Mouse (Mus musculus): ENCODE results near the gene Dhx35. TPM values are rescaled to one million over a fixed set of nuclear protein-coding genes. Genes with fewer than 3 reads are reported as not detected.

The Dhx35 gene
- polyA plus RNA-seq, 1 experiment from 2014 or later, result 22.0 TPM

DNA sequence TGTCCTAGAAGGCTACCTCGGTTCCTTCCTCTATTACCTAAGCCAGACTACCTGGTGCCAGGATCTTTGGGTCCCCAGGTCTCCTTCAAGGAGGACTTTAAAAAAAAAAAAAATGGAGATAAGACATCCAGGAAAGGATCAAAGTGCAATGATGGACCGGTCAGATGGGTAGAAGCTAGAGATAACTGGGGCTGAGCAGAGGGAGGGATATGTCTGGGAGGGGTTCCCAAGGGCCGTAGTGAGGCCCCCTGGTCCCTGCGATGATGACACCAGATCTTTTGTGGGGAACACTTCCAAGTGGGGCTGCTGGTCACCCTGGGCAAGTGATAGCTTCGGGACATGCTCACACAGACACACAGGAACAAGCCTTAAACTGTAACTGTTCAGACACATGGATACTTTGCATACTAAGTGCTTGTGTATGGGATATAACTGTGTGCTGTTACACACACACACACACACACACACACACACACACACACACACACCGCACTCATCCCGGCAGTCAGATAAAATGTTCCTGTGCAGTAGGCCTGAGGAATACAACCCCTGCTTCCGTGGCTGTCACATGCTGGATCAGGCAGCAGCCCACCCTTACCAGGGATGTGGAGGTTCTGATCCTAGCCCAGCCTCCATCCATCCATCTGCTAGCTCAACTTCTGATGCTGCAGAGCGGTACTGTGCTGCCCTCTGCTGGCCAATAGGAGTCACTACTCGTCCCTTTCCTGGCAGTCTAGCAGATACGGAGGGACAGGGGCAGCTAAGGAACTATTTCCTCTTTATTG lies 68.9 kb downstream of the Dhx35 start:
- H3K27ac ChIP-seq, result no peak overlapping the region
- H3K9me3 ChIP-seq (replicated peaks), result no peaks in the 10 kb centered on the region
- H3K4me3 ChIP-seq, result no peak overlapping the region
- no peaks in the 10 kb centered on the region for H3K27me3 ChIP-seq (ENCODE audit: low read depth, poor library complexity, severe bottlenecking)
- DNase-seq (ENCODE audit: low spot score), result peak; percentile 74
- H3K4me1 ChIP-seq, result peaks cover 4% of the 10 kb centered on the region; the same call in 1 of the 2 replicates
- H3K36me3 ChIP-seq, result peaks cover 5% of the 10 kb centered on the region
- 56% methylated on average over 11 of the region's 11 CpGs for WGBS

GRCm38 (mm10) chr2:158864126-158864458 lies 69.5 kb downstream of the Dhx35 start:
- Histone ChIP-seq H3K27ac (no peak overlapping the region), H3K4me3 (no peak overlapping the region), H3K9me3 (replicated peaks) (no peaks in the 10 kb centered on the region), H3K36me3 (peaks cover 2% of the 10 kb centered on the region), H3K4me1 (peaks cover 9% of the 10 kb centered on the region; the same call in 1 of the 2 replicates), H3K27me3 (ENCODE audit: low read depth, poor library complexity, severe bottlenecking) (no peaks in the 10 kb centered on the region)
- WGBS, result 84% methylated on average over 4 of the region's 4 CpGs
- no peak for DNase-seq (ENCODE audit: low spot score)

DNA sequence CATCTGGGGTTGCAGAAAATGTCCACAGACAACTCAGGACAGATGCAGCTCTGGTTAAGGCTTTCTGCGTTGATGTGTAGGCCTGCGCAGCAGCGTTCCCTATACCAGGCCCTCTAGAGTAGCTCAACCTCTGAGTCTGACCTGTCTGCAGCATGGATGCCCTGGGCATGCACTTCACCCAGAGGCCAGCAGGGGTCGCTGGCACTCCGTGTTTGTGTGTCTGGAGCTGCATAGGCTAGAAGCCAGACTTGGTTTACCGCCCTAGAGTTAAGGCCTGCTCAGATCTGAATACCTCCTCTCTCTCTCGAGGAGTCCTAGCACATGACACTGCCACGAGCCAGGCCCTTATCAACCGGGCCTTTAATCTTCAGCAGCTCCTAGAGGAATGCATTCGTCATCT lies 70.8 kb downstream of the Dhx35 start:
- H3K27me3 ChIP-seq (ENCODE audit: low read depth, poor library complexity, severe bottlenecking), result no peaks in the 10 kb centered on the region
- H3K36me3 ChIP-seq, result no peaks in the 10 kb centered on the region
- no peak overlapping the region for H3K4me3 ChIP-seq
- H3K9me3 ChIP-seq (replicated peaks), result no peaks in the 10 kb centered on the region
- H3K4me1 ChIP-seq, result peaks cover 21% of the 10 kb centered on the region
- H3K27ac ChIP-seq, result no peak overlapping the region
- peak; percentile 90 for DNase-seq (ENCODE audit: low spot score)
- 26% methylated on average over 10 of the region's 10 CpGs for WGBS

GRCm38 (mm10) chr2:158886571-158886970 lies 92.0 kb downstream of the Dhx35 start:
- Histone ChIP-seq H3K9me3 (replicated peaks) (no peaks in the 10 kb centered on the region), H3K4me3 (no peak overlapping the region), H3K27me3 (ENCODE audit: low read depth, poor library complexity, severe bottlenecking) (no peaks in the 10 kb centered on the region), H3K36me3 (no peaks in the 10 kb centered on the region), H3K4me1 (no peaks in the 10 kb centered on the region), H3K27ac (no peak overlapping the region)
- no peak for DNase-seq (ENCODE audit: low spot score)
- WGBS, result 54% methylated on average over 6 of the region's 6 CpGs

GRCm38 (mm10) chr2:158888531-158888930 lies 93.9 kb downstream of the Dhx35 start:
- 0 out of 2 replicates have a peak, but pooled peaks cover 5% of the 10 kb centered on the region for H3K27me3 ChIP-seq (ENCODE audit: low read depth, poor library complexity, severe bottlenecking)
- no peaks in the 10 kb centered on the region for H3K9me3 ChIP-seq (replicated peaks)
- no peaks in the 10 kb centered on the region for H3K36me3 ChIP-seq
- WGBS, result 88% methylated on average over 5 of the region's 5 CpGs
- H3K27ac ChIP-seq, result no peak overlapping the region
- H3K4me3 ChIP-seq, result no peak overlapping the region
- DNase-seq (ENCODE audit: low spot score), result no peak
- peaks cover 4% of the 10 kb centered on the region; the same call in 1 of the 2 replicates for H3K4me1 ChIP-seq

DNA sequence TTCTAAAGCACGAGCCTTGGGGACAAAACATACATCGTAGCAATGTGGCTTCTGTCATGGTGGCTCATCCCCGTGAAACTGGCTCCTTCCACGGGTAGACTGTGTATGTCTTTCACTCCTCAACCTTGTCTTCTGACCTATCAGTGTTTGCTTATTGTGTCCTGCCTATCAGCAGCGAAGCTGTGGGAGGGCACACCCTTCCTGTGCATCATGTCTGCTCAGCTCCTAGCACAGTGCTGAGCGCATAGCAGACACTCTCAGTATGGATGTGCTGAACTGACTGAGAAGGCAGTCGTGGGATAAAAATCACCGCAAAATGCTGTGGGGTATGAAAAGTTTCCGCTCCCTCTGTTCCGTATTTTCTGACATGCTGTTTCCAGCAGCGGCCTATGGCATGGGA lies 94.6 kb downstream of the Dhx35 start:
- no peak overlapping the region for H3K4me3 ChIP-seq
- no peak for DNase-seq (ENCODE audit: low spot score)
- no peaks in the 10 kb centered on the region for H3K9me3 ChIP-seq (replicated peaks)
- no peaks in the 10 kb centered on the region for H3K36me3 ChIP-seq
- H3K27ac ChIP-seq, result no peak overlapping the region
- WGBS, result 72% methylated on average over 11 of the region's 11 CpGs
- 0 out of 2 replicates have a peak, but pooled peaks cover 5% of the 10 kb centered on the region for H3K27me3 ChIP-seq (ENCODE audit: low read depth, poor library complexity, severe bottlenecking)
- peaks cover 4% of the 10 kb centered on the region; the same call in 1 of the 2 replicates for H3K4me1 ChIP-seq

DNA sequence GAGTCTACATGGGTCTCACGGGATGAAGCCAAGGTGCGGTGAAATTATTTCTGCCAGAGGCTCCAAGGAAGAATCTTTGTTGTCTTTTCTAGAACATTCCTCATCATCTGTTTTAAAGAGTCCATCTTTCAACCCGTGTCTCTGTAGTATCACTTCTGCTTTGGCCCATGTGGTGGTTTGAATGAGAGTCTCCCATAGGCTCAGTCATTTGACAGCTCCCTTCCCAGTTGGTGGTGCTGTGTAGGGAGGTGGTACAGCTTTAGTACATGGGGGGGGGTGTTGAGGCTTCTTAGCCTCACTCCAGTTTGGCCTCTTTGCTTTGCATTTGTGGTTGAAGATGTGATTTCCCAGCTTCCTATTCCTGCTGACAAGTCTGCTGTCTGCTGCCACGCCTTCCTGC lies 96.7 kb downstream of the Dhx35 start:
- 82% methylated on average over 4 of the region's 4 CpGs for WGBS
- no peak for DNase-seq (ENCODE audit: low spot score)
- Histone ChIP-seq H3K27ac (no peak overlapping the region), H3K4me3 (no peak overlapping the region), H3K4me1 (peaks cover 4% of the 10 kb centered on the region; the same call in 1 of the 2 replicates), H3K9me3 (replicated peaks) (no peaks in the 10 kb centered on the region), H3K36me3 (no peaks in the 10 kb centered on the region), H3K27me3 (ENCODE audit: low read depth, poor library complexity, severe bottlenecking) (0 out of 2 replicates have a peak, but pooled peaks cover 5% of the 10 kb centered on the region)

GRCm38 (mm10) chr2:158893171-158893853 lies 98.7 kb downstream of the Dhx35 start:
- 23% methylated on average over 16 of the region's 16 CpGs for WGBS

GRCm38 (mm10) chr2:158898469-158899196 lies 104.0 kb downstream of the Dhx35 start:
- WGBS, result 21% methylated on average over 13 of the region's 13 CpGs
- H3K36me3 ChIP-seq, result no peaks in the 10 kb centered on the region
- H3K27me3 ChIP-seq (ENCODE audit: low read depth, poor library complexity, severe bottlenecking), result no peaks in the 10 kb centered on the region
- no peaks in the 10 kb centered on the region for H3K9me3 ChIP-seq (replicated peaks)
- no peak overlapping the region for H3K27ac ChIP-seq
- no peak for DNase-seq (ENCODE audit: low spot score)
- H3K4me1 ChIP-seq, result peaks cover 17% of the 10 kb centered on the region
- no peak overlapping the region for H3K4me3 ChIP-seq

More at GRCm38 (mm10) chr2:158893171-158893853, 98.7 kb downstream of the Dhx35 start:
- Histone ChIP-seq H3K36me3 (no peaks in the 10 kb centered on the region), H3K4me1 (peaks cover 6% of the 10 kb centered on the region), H3K27me3 (ENCODE audit: low read depth, poor library complexity, severe bottlenecking) (0 out of 2 replicates have a peak, but pooled peaks cover 5% of the 10 kb centered on the region), H3K9me3 (replicated peaks) (no peaks in the 10 kb centered on the region), H3K4me3 (no peak overlapping the region), H3K27ac (no peak overlapping the region)
- DNase-seq (ENCODE audit: low spot score), result no peak

Other genes starting within 250 kb of the Dhx35 start
- not detected in 2 replicates for gene Slc32a1, start 184.0 kb upstream of the Dhx35 start, polyA plus RNA-seq (2016; fragmentation: Nextera tagmentation; extraction: Ambion mirVana)
- 13.8 and 16.2 TPM in 2 replicates for gene Actr5, start 169.9 kb upstream of the Dhx35 start, polyA plus RNA-seq (2016; fragmentation: Nextera tagmentation; extraction: Ambion mirVana)
- 4.4 TPM in 2 replicates for gene Ppp1r16b, start 129.4 kb upstream of the Dhx35 start, polyA plus RNA-seq (2016; fragmentation: Nextera tagmentation; extraction: Ambion mirVana)
- gene Fam83d, start 26.7 kb upstream of the Dhx35 start, polyA plus RNA-seq (2016; fragmentation: Nextera tagmentation; extraction: Ambion mirVana), result 47.7 and 53.3 TPM in 2 replicates

All from limb, embryonic 10.5 days (tissue).